Mouse (Mus musculus) layer of hippocampus, postnatal 10 days (tissue): ENCODE results near the gene Vax1. TPM values are rescaled to one million over a fixed set of nuclear protein-coding genes. Genes with fewer than 3 reads are reported as not detected.

Experiments used
- DNase-seq, 2 experiments: peaks; one replicate each; pipeline ENCODE4 v3.0.0; 2021; ENCODE audit warnings: low spot score in 2 of 2
- total RNA-seq, 2 experiments: library from RNA; stranded (reverse); gene quantifications; 2 replicates each; pipeline ENCODE4 v1.2.3; 2021

Gene Vax1
- total RNA-seq, 2 experiments from 2014 or later: 1.7 to 2.9 TPM

DNA sequence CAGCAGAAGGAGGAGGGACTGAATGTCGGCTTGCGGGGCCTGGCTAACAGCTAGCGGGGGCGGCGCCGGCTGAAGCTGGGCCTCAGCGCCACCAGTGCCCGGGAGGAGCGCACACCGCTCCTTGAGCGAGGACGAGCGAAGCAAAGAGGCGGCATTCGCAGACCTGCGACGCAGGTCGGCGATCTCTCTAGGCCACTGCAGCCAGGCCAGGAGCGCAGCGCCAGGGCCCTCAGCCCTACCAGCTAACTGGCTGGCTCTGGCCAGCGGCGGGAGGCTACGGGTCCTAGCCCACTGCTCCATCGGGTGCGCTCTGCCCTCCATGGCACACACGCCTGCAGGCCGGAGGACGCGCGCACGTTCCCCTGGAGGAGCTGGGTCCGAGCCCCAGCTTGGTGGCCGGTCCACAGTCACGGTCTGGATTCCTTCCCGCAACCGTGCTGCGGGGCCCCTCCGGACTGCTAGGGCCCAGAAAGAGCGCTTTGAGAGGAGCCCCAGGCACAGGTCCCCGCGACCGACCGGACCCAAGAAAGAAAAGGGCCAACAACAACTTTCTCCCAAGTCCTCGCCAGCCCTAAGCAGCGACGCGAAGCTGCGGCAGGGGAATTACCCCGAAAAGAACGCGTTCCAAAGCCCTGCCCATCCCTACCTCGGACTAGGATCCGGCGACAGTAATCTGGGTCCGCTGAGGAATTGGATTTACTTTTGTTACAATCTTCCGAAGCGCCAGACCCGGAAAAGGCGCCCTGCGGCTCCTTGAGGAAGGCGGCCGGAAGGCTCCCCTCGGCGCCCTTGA is 517 bp downstream of the Vax1 start:
- no peak for DNase-seq

- no peak for DNase-seq
Observed at GRCm38 (mm10) chr19:59168386-59168905, 1.4 kb downstream of the Vax1 start.

- no peak for DNase-seq
Observed at GRCm38 (mm10) chr19:59167871-59168270, 2.0 kb downstream of the Vax1 start.

DNA sequence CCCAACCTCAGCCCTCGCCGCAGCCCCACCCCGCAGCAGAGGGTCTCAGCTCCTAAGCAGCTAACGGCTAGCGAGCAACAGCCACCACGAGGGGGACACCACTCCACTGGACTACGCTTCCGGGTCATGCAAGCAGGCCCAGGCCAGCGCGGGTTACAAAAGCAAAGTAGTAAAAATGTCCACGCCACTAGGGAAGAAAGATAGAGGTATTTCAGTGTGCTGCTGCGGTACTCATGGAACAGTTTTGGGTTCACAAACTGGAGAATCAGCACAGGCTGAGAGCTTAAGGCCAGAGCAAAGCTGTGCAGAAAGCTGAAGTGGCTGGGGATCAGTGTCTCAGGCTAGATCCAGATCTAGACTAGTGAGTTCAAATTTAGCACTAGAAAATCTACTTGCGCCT is 3.0 kb downstream of the Vax1 start:
- DNase-seq: no peak

DNA sequence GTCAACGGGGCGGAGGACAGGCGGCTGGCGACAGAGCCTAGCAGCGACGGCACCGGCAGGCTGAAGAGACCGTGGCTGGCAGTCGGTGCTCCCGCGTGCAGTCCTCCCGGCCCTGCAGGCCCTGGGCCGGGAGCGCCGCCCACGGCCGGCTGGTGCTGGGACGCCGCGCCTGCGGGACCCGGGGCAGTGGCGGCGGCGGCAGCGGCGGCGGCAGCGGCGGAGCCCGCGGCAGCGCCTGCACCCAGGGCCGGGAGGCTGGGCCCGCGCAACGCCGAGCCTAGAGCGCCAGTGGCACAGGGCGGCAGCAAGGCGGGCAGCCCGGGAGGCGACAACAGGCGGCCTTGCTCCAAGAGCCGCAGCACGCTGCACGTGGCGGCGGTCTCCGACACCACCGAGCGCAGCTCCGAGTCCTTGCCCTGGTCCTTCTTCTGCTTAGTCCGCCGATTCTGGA is 3.5 kb downstream of the Vax1 start:
- peak in 1 of 2 experiments; percentile 31 for DNase-seq

DNA sequence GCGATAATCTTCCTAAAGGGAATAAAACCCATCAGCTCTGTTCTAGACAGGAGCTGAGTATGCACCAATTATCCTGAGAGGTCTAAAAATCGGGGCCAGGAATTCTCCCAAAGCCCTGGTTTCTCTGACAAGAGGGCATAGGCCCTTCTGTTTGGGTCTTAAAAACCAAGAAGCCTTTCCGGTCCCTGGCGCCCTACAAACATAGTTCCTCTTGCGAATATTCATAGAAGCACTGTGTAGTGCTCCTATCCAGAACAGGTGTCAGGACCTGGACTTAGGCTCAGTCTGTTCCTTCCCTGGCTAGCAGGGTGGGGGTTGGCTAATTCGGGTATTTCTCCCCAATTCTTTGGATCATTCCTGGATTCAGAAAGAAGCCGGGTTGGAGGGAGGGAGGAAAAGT is 4.3 kb downstream of the Vax1 start:
- no peak for DNase-seq

DNA sequence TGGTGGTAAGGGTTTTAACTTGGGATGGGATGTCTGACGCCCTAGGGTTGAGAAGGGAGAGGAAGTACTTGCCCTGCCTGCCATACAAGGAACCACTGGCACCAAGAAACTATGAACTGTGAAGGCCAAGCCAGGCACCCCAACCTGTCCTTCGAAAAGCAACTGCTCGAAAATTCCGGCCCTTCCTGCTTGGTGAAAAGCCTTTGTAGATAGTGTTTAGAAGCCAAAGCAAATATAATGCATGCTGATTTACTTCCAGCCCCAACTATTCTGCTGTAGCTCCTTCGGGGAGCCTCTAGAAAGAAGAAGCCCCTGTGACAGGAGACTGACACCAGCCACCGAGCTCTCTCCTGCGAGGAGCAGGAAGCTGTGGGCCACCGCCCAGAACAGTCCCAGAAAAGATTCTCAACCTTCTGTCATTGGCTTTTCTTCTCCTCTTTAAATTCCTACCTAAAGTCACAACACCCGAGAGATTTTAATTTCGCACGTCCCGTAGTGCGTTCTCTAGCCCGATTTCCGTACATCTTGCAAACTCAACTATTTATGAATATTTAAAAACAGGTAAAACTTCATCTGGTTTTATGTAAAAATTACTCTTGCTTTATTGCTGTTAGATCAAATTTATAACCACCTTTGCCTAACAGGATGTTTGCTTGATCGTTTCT is 4.8 kb downstream of the Vax1 start:
- no peak for DNase-seq

DNA sequence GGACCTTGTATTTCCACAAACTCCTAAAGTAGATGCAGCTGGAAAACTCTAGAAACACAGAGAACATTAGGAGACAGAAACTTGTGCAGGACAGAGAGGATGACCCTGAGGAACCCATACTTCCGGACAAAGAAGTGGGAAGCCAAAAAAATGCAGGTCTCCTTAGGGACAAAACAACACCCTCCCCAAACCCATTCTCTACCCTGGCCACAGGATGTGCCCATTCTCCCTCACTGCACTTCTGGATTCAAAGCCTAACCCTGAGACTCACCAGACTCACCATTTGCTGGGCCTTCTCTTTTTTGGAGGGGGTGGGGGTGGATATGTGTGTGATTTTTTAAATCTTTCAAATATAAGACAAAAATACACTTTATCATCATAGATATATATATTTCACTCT is 5.7 kb downstream of the Vax1 start:
- DNase-seq: no peak

DNA sequence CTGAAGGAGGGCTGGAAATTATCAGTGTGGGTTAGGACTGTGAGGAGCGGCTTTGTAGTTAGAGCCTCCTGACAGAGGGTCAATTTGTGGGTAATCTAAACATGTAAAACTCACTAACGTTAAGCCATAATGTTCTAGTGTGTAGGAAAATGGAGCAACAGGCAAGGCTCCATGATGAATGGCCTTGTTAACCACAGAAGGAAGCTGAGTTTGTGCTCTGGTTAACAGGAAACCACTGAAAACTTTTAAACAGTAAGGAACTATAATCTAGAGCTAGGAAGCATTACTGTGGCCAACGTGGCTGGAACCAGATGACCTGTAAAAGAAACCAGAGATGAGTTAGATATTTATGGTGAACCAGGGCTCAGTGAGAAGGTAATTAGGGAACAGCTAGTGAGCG is 13.2 kb downstream of the Vax1 start:
- DNase-seq: no peak

- DNase-seq: no peak
Observed at GRCm38 (mm10) chr19:59154171-59154570, 15.7 kb downstream of the Vax1 start.

- DNase-seq: no peak
Observed at GRCm38 (mm10) chr19:59145492-59146140, 24.2 kb downstream of the Vax1 start.

- no peak for DNase-seq
Observed at GRCm38 (mm10) chr19:59145064-59145463, 24.8 kb downstream of the Vax1 start.

- DNase-seq: no peak
Observed at GRCm38 (mm10) chr19:59142206-59142605, 27.6 kb downstream of the Vax1 start.

DNA sequence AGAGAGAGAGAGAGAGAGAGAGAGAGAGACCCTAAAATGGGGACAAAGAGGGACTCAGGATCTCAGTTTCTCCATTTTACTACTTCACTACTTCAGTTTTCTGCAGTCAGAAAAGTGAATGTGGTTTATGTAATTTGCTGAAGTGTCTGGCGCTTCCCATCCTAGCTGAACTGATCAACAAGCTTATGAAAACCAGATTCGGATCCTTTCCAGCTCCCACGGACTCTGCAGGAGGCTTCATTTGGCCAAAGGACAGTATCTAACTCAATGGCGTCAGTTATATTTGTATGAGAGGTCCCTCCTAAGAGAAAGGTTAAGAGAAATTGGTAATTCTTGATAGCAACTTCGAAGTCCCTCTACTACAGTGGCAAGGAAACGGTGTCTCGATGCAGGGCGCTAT is 34.5 kb downstream of the Vax1 start:
- DNase-seq: no peak

DNA sequence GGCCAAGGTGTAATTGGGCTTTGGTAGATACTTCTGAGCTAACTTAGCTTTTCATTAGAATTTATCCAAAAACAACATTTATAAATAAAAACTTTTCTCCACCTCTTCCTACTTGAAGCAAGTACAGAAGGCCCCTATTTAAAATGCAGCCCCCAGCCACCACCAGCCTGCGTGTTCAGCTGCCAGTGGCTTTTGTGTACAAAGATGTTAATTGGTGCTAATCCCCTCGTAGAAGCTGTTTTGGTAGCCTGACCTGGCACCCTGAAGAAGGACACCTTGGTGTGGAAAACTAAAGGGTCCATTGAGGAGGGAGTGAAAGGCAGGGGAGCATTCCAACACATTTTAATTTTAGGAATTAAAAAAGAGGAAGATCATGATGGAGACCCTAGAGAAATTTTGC is 34.9 kb downstream of the Vax1 start:
- no peak for DNase-seq

- DNase-seq: no peak
Observed at GRCm38 (mm10) chr19:59133202-59133601, 36.7 kb downstream of the Vax1 start.

GRCm38 (mm10) chr19:59129671-59130070 is 40.2 kb downstream of the Vax1 start:
- DNase-seq: no peak

DNA sequence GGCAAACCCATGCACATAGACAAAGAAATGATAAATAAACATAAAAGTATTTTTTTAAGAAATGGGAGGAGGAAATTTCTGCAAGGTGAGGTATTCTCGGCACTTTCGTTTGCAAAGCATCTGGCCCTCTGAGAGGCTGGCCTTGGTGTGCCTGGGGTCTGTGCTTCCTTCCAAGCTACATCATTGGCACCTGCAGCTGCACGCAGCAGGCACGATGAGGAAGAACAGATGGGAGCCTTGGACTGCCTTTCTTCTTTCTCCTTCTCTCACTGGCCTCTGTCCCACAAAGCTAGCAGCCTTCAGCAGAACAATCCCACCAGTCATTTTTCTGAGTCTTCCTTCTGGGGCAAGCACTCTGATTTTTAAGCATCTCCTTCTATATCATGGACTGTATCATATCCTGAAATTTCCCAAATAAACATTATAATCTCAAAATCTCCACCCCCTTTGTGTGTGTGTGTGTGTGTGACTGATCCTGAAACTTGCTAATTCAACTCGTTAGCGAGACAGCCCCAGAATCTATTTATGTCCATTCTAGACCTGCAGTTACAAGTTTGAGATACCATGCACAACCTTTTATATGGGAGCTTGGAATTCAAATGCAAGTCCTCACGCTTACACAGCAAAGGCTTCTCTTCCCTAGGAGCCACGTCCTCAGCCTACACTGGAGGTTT is 41.2 kb downstream of the Vax1 start:
- DNase-seq: no peak

GRCm38 (mm10) chr19:59127424-59127823 is 42.4 kb downstream of the Vax1 start:
- DNase-seq: no peak
